Mouse (Mus musculus) right cerebral cortex, postnatal 36 days (tissue): ENCODE measurements around the gene Gm10645.
A peak's percentile ranks its signal among the peaks of the same experiment; 100 is the strongest.

Source experiments
- DNase-seq, 2 experiments: peaks; one replicate each; pipeline ENCODE4 v3.0.0; 2022; ENCODE audit warnings: low spot score in 2 of 2, mixed read lengths in 1 of 2

The Gm10645 gene

DNA sequence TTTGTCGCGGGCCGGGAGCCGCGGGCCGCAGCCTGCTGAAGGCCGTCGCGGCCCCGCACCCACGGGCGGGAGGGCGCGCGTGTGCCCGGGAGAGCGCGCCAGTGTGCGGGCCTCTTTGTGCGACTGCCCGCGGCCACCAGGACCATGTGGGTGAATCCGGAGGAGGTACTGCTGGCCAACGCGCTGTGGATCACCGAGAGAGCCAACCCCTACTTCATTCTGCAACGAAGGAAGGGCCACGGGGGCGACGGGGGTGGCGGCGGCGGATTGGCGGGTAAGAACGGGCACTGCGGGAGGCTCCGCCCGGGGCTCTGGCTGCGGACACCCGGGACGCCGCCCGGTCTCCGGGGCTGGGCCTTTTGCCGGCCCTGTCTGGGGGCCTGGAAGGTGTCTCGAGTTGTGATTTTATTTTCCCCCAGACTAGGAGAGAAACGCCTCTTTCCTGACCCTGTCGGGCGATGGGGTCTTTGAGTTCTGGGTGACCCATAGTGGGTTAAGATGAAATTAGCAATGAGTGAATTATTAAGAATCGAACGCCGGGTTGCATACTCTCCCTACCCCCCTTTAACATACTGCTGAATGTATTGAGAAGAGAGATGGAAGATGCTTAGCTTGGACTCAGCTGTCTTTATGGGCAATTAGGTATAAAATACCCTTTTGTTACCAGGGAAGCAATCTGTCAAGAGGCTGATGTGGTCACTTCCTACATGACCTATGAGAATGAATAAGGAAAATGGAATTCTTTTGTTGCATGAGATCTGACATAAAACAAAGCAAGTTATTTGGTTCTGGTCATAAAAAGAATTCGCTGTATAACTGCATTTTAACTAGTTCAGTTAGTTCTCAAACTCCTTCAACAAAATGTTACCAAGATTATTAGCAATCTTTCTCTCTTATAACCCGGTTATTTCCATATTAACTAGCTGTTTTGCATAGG is at the start of gene Gm10645:
Gene Gm10645 (minus strand): TSS at position 240 of the 937 bp plus-strand sequence.
- DNase-seq = peak; percentile 37 to 41

DNA sequence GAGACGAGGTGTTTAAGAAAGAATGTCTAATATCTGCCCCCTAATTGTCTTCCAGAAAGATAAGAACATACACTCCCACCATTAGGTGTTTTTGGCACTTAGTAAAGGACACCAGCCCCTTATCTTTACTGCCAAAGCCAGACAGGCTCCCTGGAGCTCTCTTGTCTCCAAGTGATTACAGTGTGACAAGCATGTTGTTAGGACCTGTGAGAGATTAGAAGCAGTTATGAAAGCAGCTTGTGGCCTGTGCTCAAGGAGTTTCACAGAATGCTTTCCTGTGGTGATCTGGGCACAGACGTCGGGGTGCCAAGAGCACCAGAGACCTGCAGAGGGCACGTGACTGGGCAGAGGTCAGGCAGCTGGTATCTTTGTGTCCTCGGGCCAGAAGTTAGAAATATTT is 49.1 kb upstream of the Gm10645 start:
- DNase-seq = no peak

DNA sequence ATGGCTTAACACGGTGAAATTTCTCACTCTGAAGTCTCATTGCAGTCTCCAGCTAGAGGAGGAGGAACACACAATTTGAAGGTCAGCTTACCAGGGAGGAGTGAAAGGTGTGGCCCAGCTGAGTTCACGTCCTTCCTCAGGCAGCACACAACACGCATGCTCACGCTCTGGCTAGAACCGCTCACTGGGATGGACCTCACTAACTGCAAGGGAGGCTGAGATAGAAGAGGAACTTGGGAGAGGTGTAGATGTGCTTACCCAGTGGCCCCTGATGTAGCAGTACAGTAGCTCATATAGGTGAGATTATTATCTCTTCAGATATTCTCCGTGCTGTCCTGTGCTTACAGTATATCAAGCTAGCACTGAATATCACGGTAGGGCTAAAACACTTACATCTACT is 44.7 kb upstream of the Gm10645 start:
- no peak for DNase-seq

DNA sequence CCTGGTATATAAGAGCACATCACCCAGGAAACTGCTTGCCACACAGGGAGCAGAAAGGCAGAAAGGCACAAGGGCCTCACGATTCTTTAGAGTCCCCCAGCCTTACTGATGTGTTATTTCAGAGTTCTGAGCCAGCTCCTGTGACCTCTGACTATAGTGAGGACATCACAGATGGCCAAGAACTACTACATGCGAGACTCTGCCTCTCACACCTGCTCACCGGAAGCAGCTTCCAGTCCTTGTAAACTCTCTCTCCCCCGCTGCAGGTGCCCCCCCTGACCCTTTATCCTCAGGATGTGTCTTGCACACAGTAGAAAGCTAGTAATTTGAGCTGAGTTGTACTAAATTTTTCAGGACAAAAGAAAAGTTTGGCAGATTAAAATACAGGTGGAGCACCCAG is 43.6 kb upstream of the Gm10645 start:
- DNase-seq = no peak

DNA sequence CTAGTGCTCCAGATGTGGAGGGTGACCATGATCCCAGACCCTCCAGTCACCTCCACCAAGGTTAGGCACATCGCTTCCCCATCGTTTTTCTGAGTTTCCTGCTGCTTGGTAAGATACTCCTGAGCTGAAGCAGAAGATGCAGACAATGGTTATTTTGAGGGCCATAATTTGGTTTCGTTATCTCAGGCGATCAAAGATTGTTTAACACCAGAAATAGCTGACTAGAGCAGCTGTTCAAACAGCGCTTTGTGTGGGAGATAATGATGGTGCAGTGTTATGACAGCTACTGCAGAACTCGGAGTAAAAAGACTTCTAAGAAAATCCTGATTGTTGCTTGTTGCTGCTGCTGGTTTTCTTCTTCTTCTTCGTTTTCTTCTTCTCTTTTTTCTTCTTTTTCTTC is 39.9 kb upstream of the Gm10645 start:
- DNase-seq = peak in 1 of 2 experiments; percentile 39

DNA sequence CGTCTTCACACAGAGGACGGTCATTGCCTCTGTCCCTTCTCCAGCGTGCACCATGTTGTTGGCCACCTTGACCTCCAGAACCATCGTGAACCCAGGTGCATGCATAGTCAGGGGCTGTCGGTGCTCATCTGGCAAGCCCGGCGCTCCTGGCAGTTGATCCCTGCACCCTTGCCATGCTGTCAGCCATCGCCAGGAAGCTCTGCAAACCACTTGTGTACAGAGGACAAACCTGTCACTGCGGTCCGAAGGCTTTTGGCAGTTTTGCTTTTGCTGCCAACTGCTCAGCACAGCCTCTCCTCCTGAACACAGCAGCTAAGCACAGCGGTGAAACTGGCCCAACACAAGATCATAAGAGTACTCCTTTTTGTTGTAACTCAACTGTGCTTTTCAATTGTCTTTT is 37.0 kb upstream of the Gm10645 start:
- DNase-seq = no peak

DNA sequence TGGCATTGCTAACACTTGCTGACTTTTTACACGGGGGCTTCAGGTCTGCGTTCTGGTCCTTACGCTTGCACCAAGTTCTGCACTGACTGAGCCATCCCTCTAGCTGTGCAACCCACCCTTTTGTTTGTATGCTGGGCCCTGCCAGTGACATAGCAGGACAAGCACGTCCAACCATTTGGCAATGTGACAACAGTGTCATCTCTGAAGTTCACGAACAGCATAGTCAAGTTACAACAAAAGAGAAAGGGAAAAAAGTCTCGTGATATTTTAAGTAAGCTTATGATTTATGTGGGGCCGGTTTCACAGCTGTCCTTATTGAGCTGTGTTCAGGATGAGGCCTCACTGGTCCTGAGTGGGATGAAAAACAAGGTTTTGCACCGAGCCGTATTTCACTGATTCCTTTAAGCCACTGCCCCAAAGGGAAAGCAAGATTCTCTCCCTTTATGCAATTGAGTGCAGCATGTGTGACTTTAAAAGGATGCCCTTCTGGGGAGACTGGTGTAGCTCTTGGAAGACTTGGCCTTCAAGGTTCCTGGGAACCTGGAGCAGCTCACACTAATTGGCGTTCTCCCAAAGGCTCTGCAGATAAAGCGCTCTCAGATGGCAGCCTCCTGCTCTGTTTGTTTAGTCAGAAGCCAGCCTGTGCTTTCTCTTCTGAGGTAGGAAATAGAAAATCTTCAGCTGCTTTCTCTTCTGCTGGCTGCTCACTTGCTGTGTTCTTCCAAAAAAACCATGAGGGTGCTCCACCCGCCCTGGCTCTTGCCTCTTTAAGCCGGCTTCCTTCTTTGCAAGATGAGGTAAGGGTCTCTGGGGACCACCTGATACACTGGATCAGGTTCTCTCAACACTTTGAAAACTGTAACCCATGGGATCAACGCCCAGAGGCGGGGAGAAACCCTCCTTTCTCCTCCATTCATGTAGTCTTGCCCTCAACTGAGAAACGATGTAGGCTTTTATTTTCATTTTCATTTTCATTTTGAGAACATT is 34.5 kb upstream of the Gm10645 start:
- peak; percentile 29 for DNase-seq

DNA sequence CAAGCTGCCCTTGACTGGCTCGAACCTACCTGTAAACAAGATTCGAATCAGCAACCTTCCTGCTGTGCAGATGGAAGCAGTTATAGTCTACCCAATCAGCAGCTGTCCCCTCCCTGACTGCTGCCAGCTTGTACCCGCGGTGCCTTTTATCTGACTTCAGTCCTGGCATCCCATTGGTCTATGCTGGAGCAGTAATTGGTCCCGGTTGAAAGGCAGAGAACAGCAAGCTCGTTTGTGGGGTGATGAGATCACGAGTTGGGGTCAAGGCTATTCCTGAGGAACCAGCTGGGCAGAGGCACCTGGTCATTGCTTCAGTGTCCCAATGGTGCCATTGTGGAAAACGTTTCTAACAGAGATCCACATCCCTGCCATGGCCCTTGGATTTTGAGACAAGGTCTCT is 33.7 kb upstream of the Gm10645 start:
- DNase-seq = no peak

DNA sequence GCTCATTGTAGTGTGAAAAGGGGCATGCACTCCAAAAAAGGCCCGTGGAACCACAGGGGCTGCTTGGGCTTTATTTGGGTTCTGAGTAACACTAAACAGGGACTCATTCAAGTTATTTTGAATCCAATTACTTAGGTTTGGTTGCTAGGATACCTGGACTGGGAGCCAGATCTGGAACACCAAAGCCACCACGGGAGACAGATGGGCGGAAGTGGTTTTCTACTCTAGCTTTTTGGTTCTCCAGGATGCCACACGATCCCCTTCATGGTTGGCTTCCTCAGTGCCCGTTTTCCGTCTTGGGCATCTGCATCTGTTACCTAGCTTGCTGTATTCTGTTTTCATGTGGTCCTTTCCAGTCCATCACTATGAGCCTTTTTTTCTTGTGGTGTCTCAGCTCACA is 30.1 kb upstream of the Gm10645 start:
- DNase-seq = peak; percentile 42 to 53

DNA sequence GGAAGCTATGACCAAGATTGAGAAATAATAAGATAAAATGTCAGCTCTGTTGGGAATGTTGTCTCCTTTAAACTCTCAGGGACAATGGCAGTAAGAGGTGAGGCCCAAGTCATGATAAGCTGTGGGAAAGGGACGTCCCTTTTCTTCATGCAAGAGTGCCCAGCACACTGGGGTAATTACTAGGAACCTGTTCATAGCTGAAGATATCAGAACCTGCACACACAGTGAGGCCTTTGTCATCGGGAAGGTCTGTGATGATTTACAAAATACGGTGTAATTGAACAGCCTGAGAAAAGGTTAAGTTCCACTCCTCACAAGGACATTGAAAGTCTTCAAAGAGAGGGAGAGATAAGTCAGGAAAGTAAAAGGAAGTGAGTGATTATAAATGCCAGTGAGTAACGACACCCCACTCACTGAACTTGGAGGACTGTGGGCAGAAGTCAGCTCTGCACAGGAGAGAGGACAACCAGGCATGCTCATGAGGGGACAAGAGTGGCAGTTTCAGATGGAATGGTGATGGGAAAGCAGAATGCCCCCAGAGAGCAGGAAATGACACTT is 23.6 kb upstream of the Gm10645 start:
- no peak for DNase-seq

DNA sequence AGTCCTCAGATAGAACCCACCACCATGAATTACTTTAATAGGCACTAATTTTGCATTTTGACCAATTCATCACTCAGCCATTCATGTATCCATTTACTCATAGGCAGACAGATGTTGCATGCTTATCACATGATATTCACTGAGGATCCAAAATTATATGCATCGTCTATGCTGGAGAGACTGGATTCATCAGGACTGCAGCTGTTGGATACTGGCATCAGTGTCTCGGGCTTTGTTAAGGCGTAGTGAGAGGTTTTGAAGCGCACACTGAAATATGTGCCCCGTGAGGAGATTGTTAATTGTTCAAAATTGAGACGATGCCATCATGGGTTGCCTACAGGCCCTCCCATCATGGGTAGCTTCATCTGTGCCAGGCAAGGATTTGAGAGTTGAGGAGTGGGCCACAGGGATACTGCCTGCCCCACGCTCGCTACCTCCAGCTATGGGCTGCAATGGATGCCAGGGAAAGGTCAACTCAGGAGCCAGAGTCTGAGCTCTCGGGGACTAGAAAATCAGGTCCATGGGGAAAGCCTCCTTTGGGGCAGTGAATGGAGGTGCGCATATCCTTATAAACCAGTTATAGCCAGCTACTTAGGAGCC is 21.5 kb upstream of the Gm10645 start:
- DNase-seq = no peak

DNA sequence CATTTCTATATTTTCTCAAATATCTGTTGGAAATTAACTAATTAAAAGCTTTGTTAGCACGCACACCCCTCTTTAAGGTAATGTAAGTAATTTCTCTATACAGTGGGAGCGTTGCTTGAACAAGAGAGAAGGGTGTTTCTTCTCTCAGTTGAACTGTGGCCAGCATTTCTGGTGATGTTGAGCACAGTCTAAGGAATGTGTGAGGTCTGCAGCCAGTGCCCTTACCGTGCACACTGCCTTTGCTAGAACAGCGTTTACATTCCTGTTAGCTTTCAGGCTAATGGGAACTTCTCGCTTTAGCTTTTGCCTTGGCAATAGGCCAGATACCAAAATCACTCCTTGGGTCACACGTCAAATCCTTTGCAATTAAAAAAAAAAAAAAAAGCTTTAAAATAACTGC is 20.4 kb upstream of the Gm10645 start:
- DNase-seq = no peak

DNA sequence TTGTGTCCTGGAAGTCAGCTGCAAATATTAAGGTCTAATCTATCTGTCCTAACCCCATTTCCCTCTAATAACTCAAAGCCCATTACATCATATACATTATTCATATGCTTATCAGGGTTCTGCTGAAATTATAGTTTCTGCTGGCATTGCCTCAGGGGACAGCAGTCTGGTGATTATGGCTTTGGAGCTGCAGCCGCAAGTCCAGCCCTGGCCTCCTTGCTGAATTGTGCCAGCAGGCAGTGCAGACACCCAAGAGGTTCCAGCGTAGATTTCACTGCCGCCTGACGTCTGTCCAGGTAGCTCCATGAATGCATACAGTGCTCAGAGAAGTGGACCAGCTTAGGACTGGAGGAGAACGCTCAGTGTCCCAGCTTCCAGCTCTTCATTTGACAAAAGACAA is 16.8 kb upstream of the Gm10645 start:
- DNase-seq = no peak

DNA sequence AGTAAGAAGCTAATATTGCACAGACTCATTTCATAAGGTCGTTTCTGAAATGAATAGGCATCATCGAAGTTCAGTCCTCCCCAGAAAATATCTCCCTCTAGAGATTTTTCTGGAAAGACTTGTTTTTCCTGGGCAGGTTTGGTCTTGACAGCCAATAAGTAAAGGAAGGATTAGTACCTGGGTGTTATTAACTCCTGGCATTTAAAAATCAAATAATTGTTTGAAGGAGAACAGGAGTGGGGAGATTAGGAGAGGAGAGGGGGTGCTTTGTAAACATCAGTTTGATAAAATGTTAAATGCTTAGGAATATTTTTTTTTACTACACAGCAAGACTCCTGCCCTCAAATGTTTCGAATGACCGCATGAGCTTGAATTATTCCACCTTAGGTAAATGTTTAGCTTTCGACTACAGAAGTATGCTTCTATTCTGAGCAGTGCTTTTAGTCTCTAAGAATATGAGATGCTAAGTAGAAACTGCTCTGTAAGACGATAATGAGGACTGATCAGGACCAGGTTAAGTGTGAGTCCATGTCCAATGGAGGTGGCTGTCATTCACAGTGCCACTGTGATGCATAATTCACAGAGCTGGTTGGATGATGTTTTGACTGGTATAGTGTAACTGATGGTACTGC is 16.0 kb upstream of the Gm10645 start:
- DNase-seq = no peak

DNA sequence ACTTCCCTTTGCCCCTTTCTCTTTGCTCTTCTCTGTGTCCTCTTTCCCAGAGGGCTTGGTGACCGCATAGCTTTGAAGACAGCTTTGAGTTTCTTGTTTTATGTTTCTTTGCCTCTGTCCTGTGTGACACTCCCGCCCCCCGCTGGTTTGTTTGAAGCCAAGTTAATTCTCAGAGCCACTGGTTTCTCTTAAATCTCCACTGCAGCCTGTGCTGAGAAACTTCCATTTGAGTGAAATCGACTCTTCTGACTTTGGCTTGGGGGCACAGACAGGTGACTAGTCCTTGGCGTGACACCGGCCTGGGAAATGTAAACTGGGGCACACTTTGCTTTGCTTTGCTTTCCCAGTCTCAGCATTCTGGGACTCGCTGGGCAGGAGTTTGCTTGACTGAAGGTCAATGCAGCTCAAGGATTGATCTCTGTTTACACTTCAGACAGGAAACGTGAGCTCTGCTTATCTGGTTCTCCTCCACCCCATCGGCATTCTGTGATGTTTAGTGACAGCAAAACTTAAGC is 12.3 kb upstream of the Gm10645 start:
- no peak for DNase-seq

DNA sequence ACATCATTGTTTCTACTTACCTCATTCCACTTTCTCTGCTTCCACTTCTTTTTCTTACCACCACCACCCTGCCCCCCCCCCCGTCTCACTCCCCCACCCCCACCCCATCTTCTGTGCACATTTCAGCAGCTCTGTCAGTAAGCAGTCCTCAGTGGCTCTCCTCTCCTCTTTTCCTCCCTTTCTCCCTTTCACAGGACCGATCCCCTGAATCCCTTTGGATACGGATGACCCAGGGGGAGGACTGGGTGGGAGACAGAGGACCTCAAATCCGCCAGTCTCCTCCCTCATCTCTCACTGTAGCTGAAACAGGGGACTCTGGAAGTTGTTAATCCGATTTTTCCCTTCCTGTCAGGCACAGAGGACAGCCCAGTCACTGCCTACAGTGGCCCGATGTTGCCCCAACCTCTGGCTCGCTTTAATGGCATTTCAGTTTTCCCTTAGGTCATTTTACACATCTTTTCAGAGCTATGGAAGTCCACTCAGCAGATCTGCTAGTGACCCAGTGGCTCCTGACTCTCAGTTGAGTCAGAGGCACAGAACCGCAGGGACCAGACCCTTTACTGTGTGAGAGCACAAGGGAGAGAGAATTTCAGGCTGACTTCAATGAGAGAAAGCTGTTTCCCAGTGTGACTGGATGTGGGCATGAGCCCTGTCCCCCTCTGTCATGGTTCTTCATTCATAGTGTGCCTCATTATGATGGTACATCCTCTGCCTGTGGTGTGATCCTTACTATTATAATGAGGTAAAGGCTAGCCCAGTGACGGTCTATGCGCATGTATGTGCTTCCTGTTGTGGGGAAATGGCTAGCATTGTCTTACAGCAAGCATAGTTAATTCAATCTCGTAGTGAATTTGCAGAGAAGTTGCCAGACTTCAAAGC is 11.6 kb upstream of the Gm10645 start:
- no peak for DNase-seq

DNA sequence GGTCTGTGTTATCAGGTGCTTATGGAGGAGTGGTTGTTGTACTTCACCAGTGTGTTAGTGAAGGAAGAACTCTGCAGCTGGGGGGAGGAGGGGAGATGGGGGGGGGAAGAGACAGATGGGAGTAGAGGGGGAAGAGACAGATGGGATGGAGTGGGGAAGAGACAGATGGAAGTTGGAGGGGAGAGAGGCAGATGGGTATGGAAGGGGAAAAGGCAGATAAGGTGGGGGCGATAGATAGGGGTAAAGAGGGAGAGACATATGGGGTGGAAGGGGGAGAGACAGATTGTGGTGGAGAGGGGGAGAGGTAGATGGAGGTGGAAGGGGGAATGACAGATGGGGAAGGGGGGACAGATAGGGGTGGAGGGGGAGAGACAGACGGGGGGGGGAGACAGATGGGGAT is 10.8 kb upstream of the Gm10645 start:
- DNase-seq = no peak

DNA sequence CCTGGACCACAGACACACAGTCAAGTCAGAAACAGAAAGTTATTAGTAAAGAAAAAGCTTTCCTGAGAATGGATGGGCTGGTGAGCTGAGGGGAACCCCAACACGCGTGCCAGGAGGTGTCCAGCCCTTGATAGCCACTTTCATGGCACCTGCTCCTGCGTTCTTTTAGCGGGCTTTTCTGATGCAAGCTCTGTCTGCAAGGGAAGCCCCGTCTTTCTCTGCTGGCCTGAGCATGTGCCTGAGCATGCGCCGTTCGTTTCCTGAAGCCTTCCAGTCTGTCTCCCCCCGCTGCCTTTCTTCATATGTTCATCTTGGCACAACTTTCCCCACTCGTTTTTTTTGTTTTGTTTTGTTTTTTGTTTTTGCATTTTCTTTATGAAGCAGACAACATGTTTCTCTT is 9.7 kb upstream of the Gm10645 start:
- no peak for DNase-seq

DNA sequence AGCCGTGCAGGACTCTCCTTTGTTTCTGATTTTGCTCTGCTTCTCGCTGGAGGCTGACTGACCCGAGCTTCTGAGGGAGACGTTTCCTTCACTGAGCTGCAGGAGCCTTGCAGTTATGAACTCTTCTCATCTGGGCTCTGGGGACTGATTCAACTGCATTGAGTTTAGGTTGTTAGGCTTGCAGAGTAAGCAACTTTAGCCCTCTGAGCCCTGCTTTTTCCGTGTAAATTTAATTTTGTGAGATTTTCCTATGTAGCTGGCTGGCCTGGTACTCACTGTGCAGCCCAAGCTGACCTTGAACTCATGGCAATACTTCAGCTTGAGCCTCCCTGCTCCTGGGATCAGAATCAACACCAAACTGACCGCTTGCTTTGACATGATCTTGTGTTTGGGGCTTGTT is 4.9 kb upstream of the Gm10645 start:
- no peak for DNase-seq

DNA sequence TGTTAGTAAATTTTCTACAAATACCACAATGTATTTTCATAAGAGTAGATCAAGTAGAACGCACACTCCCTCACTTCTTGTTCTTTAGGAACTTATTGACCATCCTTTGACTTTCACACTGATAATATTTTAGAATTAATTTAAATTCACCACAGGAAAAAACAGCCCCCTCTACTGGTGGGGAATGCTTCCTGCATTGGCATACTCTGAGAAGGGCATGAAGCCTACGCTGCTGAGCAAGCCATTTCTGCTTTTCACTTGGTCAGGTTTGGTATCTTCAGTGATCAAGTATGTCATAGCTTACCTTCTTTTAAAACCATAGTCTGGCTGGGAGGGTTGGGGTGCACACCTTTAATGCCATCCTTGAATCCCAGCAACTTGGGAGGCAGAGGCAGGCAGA is 3.7 kb upstream of the Gm10645 start:
- DNase-seq = no peak
